Mouse (Mus musculus) stomach, embryonic 14.5 days (tissue): ENCODE results near the gene Rab11fip3. TPM values are rescaled to one million over a fixed set of nuclear protein-coding genes. Genes with fewer than 3 reads are reported as not detected.

Experiments used
- ATAC-seq: fragments of 200-750 bp; cut with Nextera tagmentation; 2 replicates; pipeline ENCODE4 v1.8.0; 2017; ENCODE audit warnings: low read depth, moderate TSS enrichment; ENCODE audit not compliant: insufficient number of reproducible peaks, insufficient read depth, low FRiP score
- H3K27ac ChIP-seq: fragments of 300-500 bp; sonication (generic); 2 replicates; pipeline ENCODE4 v1.5.1; 2014; ENCODE audit warnings: mild to moderate bottlenecking, low read length, moderate library complexity, mixed read lengths
- H3K27me3 ChIP-seq: fragments of 300-500 bp; sonication (generic); 2 replicates; pipeline ENCODE4 v1.6.1; 2014; ENCODE audit warnings: low read length, control low read depth, mixed read lengths; ENCODE audit not compliant: control insufficient read depth, insufficient read depth
- H3K36me3 ChIP-seq: fragments of 300-500 bp; sonication (generic); 2 replicates; pipeline ENCODE4 v1.6.1; 2014; ENCODE audit warnings: mild to moderate bottlenecking, control low read depth, low read length, moderate library complexity, mixed read lengths; ENCODE audit not compliant: control insufficient read depth, insufficient read depth
- H3K4me1 ChIP-seq: fragments of 300-500 bp; sonication (generic); 2 replicates; pipeline ENCODE4 v1.6.1; 2014; ENCODE audit warnings: low read length, control low read depth, mixed read lengths; ENCODE audit not compliant: control insufficient read depth, insufficient read depth
- H3K4me2 ChIP-seq: fragments of 300-500 bp; sonication (generic); replicated peaks from 2 replicates; pipeline ENCODE4 v1.6.1; 2014; ENCODE audit warnings: low read depth, low read length, control low read depth
- H3K4me3 ChIP-seq: fragments of 300-500 bp; sonication (generic); 2 replicates; pipeline ENCODE4 v1.5.1; 2014; ENCODE audit warnings: low read depth, low read length, control low read depth
- H3K9ac ChIP-seq: fragments of 300-500 bp; sonication (generic); replicated peaks from 2 replicates; pipeline ENCODE4 v1.6.1; 2014; ENCODE audit warnings: low read depth, mild to moderate bottlenecking, control low read depth, low read length, moderate library complexity, mixed read lengths
- H3K9me3 ChIP-seq: fragments of 300-500 bp; sonication (generic); 2 replicates; pipeline ENCODE4 v1.6.1; 2016; ENCODE audit warnings: low read depth, low read length, control low read depth; ENCODE audit not compliant: control insufficient read depth
- WGBS: fragments of 180-500 bp; shearing (Covaris S2); extraction: QIAGEN DNeasy Blood & Tissue Kit; methylation state at CpG from one replicate; pipeline ENCODE4 v1.1.7; 2014; 5-methylcytosine and 5-hydroxymethylcytosine counted together
- polyA plus RNA-seq: library from polyadenylated mRNA; unstranded; fragments of >200 nt; fragmentation: Nextera tagmentation; extraction: Ambion mirVana; gene quantifications from 2 replicates; pipeline ENCODE4 v1.2.1, GENCODE M21; 2014

Gene Rab11fip3
- polyA plus RNA-seq, 1 experiment from 2014 or later: 11.4 TPM

DNA sequence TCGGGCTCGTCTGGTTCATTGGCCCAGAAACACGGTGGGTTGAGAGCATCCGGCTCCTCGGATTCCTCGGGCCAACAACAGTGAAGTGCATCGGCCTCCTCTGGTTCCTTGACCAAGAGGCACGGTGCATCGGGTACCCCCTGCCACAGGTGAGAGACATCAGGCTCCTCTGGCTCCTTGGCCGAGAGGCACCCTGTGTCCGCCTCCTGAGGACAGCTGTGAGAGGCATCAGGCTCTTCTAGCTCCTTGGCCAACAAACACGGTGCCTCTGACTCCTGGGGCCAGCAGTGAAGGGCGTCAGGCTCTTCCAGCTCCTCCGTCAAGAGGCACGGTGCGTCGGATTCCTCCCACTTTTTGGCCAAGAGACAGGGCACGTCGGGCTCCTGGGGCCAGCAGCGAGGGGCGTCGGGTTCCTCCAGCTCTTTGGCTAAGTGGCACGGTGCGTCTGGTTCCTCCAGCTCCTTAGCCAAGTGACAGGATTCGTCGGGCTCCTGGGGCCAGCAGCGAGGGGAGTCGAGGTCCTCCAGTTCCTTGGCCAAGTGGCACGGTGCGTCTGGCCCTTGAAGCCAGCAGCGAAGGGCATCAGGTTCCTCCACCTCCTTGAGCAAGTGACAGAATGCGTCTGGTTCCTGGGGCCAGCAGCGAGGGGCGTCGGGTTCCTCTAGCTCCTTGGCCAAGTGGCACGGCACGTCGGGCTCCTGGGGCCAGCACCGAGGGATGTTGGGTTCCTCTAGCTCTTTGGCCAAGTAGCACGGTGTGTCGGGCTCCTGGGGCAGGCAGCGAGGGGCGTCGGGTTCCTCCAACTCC, 1.1 kb downstream of the Rab11fip3 start:
- Histone ChIP-seq H3K4me3 (peak overlapping the region; percentile 75), H3K36me3 (peaks cover 4% of the 10 kb centered on the region; the same call in 1 of the 2 replicates), H3K4me2 (peak overlapping the region; percentile 99), H3K27me3 (no peaks in the 10 kb centered on the region), H3K27ac (no peak overlapping the region), H3K9me3 (no peaks in the 10 kb centered on the region), H3K4me1 (peaks cover 22% of the 10 kb centered on the region), H3K9ac (peak overlapping the region; percentile 74)
- WGBS: under 1% methylated on average over 44 of the region's 44 CpGs
- ATAC-seq: peak; percentile 39; the same call in 1 of the 2 replicates

DNA sequence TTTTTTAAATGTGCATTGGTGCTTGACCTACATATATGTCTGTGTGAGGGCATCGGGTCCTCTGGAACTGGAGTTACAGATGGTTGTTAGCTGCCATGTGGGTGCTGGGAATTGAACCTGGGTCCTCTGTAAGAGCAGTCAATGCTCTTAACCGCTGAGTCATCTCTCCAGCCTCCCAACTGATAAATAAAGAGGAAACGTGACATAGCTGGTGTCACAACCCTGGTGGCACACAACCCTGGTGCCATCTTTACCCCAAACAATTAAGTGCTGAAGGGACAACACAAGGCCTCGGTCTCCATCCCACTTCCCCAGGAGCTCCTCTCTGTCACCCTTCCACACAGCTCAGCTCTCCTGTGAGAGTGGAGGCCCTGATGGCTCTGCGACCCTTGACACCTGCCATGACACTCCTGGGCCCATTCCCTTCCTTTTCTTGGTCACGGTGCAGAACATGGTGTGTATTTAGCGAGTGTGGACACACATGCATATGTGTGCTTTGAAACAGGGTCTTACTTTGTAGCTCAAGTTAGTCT, 2.8 kb downstream of the Rab11fip3 start:
- Histone ChIP-seq H3K4me3 (peak overlapping the region; percentile 75), H3K9me3 (no peaks in the 10 kb centered on the region), H3K27ac (no peak overlapping the region), H3K36me3 (peaks cover 4% of the 10 kb centered on the region; the same call in 1 of the 2 replicates), H3K27me3 (no peaks in the 10 kb centered on the region), H3K9ac (no peak overlapping the region), H3K4me1 (peaks cover 22% of the 10 kb centered on the region), H3K4me2 (peak overlapping the region; percentile 99)
- WGBS: 95% methylated on average over 7 of the region's 7 CpGs
- ATAC-seq: no peak

DNA sequence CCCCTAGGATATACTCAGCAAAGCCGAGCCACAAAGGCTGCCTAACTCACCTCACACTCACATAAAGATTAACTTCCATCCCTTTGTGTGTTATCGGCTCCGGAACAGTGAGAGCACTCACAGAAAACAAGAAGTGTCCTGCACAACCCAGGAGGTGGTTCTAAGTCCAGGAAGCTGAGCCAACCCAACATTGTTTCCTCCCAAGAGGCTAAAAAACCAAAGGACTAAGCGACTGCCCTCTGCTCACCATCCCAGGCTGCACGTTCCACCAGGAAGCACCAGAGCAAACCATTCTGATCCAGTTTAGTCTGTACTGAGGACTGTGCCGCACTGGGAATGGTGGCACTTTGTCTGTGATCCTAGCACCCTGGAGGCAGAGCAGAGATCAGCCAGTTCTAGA, 4.4 kb downstream of the Rab11fip3 start:
- no peak overlapping the region for H3K4me2 ChIP-seq
- H3K27me3 ChIP-seq: no peaks in the 10 kb centered on the region
- H3K9ac ChIP-seq: no peak overlapping the region
- H3K27ac ChIP-seq: no peak overlapping the region
- peaks cover 22% of the 10 kb centered on the region for H3K4me1 ChIP-seq
- 67% methylated on average over 6 of the region's 6 CpGs for WGBS
- H3K4me3 ChIP-seq: no peak overlapping the region
- H3K9me3 ChIP-seq: no peaks in the 10 kb centered on the region
- no peak for ATAC-seq
- H3K36me3 ChIP-seq: peaks cover 4% of the 10 kb centered on the region; the same call in 1 of the 2 replicates

DNA sequence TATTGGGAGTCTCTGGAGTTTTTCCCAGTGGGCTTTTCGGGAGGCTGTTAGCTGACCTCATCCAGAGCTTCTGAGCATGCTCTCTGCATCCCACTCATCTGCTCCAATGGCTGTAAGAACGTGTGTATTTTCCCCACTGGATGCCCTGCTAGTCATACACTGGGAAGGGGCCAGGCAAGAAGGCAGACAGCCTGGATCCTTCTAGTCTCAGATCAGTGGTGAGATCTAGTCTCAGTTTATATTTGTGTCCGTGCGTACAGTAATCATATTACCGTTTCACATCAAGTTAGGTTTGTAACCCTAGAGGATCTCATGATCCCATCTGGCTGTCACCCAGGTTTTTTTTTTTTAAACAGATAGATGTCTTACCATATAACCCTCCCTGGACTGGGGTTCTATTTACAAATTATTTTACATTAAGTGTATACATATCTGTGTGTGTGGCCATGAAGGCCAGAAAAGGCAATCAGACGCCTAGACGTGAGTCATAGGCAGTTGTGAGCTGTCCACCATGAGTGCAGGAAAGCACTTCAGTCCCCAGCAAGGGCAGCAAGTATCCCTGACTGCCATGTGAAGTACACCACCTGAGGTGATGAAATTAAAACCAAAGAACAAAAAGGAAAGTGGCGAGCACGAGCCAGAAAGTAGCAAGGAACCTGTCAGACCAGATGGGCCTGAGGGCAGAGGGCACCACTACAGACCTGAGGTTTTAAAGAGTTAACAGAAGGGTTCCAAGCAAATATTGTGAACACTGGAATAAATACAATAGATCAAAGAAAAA, 11.4 kb downstream of the Rab11fip3 start:
- Histone ChIP-seq H3K9ac (no peak overlapping the region), H3K4me3 (no peak overlapping the region), H3K36me3 (peaks cover 7% of the 10 kb centered on the region; the same call in 1 of the 2 replicates), H3K9me3 (no peaks in the 10 kb centered on the region), H3K27me3 (no peaks in the 10 kb centered on the region), H3K27ac (no peak overlapping the region), H3K4me1 (no peaks in the 10 kb centered on the region), H3K4me2 (no peak overlapping the region)
- 61% methylated on average over 9 of the region's 9 CpGs for WGBS
- no peak for ATAC-seq

DNA sequence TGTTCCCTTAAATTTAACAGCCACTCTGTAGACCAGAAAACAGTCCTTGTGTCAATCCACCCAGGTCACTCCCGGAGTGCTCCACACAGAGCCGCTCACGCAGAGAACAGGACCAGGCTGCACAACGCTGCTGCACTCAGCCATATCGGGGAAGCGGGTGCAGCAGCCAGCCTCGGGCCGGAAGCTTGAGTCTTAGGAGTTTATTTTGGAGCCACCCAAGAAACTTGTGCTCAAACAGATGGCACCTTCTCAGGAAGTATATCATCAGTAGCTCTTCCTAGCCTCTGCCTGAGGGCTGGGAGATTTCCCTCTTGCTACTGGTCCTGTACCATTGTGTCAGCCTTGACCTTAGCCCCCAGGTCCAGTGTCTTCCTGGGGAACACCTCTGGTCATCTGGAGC, 12.1 kb downstream of the Rab11fip3 start:
- Histone ChIP-seq H3K9me3 (no peaks in the 10 kb centered on the region), H3K27me3 (no peaks in the 10 kb centered on the region), H3K9ac (no peak overlapping the region), H3K4me2 (no peak overlapping the region), H3K4me1 (no peaks in the 10 kb centered on the region), H3K4me3 (no peak overlapping the region), H3K27ac (no peak overlapping the region), H3K36me3 (peaks cover 7% of the 10 kb centered on the region; the same call in 1 of the 2 replicates)
- ATAC-seq: no peak
- 92% methylated on average over 8 of the region's 8 CpGs for WGBS

DNA sequence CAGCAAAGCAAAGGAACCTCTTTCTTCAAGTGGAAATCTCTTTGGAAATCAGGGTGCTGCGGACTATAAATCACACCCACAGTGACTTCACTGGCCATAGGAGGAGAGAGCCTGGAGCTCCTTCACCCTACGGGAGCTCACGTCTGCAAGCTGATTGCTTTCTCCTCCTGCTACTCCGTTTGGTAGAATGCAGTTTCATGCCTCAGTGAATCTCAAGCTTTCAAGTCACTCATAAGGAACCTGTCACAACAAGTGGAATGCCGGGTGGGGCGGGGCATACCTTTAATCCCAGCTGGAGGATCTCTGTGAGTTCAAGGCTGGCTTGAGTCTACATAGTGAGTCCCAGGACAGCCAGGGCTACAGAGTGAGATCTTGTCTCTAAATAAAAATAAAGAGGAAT, 14.2 kb downstream of the Rab11fip3 start:
- WGBS: 69% methylated on average over 6 of the region's 6 CpGs
- H3K27me3 ChIP-seq: no peaks in the 10 kb centered on the region
- H3K4me3 ChIP-seq: no peak overlapping the region
- no peak overlapping the region for H3K27ac ChIP-seq
- peaks cover 7% of the 10 kb centered on the region; the same call in 1 of the 2 replicates for H3K36me3 ChIP-seq
- ATAC-seq: no peak
- H3K9ac ChIP-seq: no peak overlapping the region
- no peaks in the 10 kb centered on the region for H3K4me1 ChIP-seq
- no peaks in the 10 kb centered on the region for H3K9me3 ChIP-seq
- H3K4me2 ChIP-seq: no peak overlapping the region

DNA sequence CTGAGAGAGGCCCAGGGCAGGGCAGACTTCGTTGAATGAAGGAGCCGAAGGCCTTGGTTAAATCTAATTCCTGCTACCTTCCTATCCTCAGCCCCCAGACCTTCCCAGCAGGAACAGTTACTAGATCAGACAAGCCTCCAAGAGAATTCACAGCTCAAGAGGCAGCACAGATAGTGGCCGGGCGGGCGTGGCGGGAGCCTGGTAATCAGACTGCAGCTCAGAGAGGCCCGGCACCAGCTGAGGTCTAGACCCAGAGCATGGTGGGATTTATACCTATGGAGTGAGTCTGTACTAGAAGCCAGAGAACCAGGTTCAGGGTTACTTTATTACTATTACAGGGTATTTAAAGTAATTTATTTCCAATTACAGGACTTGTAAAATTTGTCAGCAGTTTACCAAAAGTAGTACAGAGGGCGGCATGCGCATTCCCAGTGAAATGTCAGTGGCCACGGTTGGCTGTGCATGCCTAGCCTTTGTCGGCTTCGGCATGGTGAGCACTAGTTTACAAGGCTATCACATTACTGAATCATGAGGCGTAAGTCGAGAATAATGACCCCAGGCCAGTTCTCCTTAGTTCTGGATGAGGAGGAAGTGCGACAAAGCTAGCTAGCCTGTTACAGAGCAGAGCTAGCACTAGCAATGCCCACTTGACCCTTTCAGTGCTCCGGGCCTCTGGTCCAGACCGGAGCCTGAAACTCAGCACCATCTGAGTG, 15.1 kb downstream of the Rab11fip3 start:
- no peaks in the 10 kb centered on the region for H3K4me1 ChIP-seq
- H3K9me3 ChIP-seq: no peaks in the 10 kb centered on the region
- ATAC-seq: no peak
- WGBS: 63% methylated on average over 17 of the region's 17 CpGs
- no peak overlapping the region for H3K27ac ChIP-seq
- no peak overlapping the region for H3K4me3 ChIP-seq
- H3K4me2 ChIP-seq: no peak overlapping the region
- no peaks in the 10 kb centered on the region for H3K27me3 ChIP-seq
- peaks cover 7% of the 10 kb centered on the region; the same call in 1 of the 2 replicates for H3K36me3 ChIP-seq
- H3K9ac ChIP-seq: no peak overlapping the region

DNA sequence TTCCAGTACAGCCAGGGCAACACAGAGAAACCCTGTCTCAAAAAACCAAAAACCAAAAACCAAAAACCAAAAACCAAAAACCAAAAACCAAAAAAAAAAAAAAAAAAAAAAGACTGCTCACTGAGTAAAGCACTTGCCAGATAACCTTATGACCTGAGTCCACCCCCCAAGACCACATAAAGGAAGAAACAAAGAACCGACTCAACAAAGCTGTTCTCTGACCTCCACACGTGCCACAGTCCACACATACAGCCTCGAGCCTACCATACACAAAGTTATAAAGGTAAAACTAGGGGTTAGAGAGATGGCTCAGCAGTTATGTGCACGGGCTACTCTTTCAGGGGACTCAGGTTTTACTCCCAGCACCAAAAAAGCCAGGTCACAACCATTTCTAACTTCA, 16.6 kb downstream of the Rab11fip3 start:
- ATAC-seq: no peak
- Histone ChIP-seq H3K36me3 (0 out of 2 replicates have a peak, but pooled peaks cover 1% of the 10 kb centered on the region), H3K4me1 (no peaks in the 10 kb centered on the region), H3K27ac (no peak overlapping the region), H3K4me3 (no peak overlapping the region), H3K27me3 (no peaks in the 10 kb centered on the region), H3K9ac (no peak overlapping the region), H3K4me2 (no peak overlapping the region), H3K9me3 (no peaks in the 10 kb centered on the region)
- WGBS: 73% methylated on average over 4 of the region's 4 CpGs
